Mouse (Mus musculus): ENCODE measurements at regions not wholly inside any gene's neighbourhood (a gene's known extent, or its start where the extent isn't known, plus 50 kb on each side); places are given as distances from the start of the nearest gene placed in this dataset.

DNA sequence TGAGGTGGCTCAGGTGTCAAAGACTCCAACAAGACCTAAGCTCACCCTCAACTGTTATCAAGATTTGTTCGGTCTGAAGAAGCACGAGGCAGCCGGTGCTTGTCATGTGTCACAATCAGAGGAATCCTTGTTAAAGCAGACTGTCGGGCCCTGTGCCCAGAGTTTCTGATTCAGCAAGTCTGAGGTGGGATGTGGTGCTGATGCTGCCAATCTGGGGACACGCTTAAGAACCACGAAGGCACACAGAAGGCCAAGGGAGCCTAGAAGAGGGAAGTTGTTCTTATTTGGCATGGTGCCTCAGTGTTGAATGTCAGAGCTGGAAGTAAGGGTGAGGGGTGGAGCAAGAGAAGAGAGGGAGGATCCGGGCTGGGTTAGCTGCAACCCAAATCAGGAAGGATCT is 85.0 kb downstream of the Ephb3 start:
- TF ChIP-seq CTCF (IDR thresholded peaks at IDR 0.05; ENCODE audit: control insufficient read depth, insufficient read depth, insufficient replicate concordance, low read depth, low read length) (no peak), POLR2A (IDR thresholded peaks at IDR 0.05; ENCODE audit: control insufficient read depth, low read depth, low read length) (no peak)
